Mouse (Mus musculus) bone marrow, adult 2 months (tissue): Measurements from ENCODE around the gene Cdca4.

Source experiments
- CTCF ChIP-seq: fragments of 200-500 bp; IDR thresholded peaks from 2 replicates; pipeline ENCODE4 v1.5.1; 2011; ENCODE audit warnings: low read length, control low read depth; ENCODE audit not compliant: control insufficient read depth, insufficient read depth
- POLR2A ChIP-seq: fragments of 200-500 bp; IDR thresholded peaks from 2 replicates; pipeline ENCODE4 v1.6.1; 2011; ENCODE audit warnings: low read depth, mild to moderate bottlenecking, control low read depth, low read length, borderline replicate concordance; ENCODE audit not compliant: control insufficient read depth

DNA sequence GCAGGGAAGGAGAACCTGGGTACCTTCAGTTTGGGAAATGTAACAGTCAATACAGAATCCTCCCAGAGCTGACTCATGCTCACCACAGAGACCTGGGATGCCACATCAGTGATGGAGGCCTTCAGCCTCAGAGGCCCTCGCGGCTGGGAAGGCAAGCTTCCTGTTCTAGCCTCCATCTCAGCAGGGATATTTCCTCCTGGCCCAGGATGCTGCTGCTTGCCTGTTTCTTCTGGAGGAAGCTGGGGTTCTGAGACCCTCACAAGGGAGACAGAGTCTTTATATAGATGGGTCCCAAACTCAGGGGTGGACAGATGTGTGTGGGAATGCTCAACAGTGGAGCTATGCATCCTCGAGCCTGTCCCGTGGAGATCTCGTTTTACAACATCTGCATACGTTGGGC lies 55.2 kb downstream of the Cdca4 start:
- no peak for TF ChIP-seq CTCF
- no peak for TF ChIP-seq POLR2A
